Mouse (Mus musculus) gastrocnemius, adult 18-20 months (tissue): ENCODE measurements around the gene Vmn1r214. TPM values are rescaled to one million over a fixed set of nuclear protein-coding genes. Genes with fewer than 3 reads are reported as not detected.

Source experiments
- DNase-seq: peaks from one replicate; pipeline ENCODE4 v3.0.0; 2021; ENCODE audit warnings: low spot score
- long read RNA-seq, 2 experiments: library from polyadenylated mRNA; stranded (forward); transcript quantifications; one replicate each; pipeline ENCODE4 v2.0.0; 2021
- total RNA-seq, 2 experiments: library from RNA; stranded (reverse); gene quantifications; 2 replicates each; pipeline ENCODE4 v1.2.3; 2021

Vmn1r214 gene
- not detected for total RNA-seq
- long read RNA-seq, experiment 1 = 0 reads
- long read RNA-seq, experiment 2 = 0 reads

DNA sequence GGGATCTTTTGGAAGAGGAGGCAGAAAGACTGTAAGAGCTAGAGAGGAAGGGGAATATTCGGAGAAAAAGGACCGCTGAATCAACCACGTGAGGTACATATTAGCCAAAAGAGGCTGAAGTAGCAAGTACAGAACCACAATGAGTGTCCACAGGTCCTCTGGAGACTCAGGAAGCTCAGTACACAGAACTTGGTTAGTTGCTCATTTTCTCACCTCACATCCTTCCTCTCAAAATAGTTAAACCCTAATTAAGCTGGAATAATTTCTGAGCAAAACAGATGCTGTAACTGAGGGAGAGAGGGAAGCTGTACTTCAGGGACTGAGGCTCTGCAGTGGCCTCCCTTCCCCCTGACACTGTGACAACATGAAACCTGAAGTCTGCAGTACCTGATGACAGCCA is at the start of gene Vmn1r214:
Vmn1r214 (plus strand) TSS at position 301 of the 400 bp plus-strand sequence.
- no peak for DNase-seq

DNA sequence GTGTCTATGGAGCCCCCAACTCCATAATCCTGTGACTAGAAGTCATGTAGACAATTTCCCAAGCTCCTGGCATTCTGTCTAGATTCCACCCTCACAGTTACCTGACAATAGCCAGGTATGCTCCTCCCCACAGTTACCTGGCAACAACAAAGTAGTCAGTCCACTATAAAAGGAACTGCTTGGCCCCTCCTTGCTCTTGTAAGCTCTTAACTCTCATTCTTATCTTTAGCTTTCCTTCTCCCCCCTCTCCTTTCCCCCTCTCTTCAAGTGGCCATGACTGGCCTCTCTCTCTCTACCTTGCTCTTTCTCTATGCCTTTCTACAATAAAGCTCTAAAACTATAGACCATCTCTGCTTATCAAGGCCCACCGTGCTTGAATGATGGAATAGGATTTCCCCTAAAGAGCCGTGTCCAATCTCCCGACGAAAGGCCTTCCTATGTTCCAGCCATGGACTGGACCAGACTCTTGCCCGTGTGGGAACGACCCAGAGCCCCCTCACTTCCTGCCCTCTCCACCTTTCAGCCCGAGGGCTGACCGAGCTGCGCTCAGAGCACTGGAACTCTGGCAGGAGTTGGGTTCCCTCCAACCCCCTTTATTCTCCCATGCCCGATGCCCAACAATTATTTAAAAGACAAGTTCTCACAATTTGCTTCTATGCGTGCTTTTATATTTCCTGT is 39.9 kb upstream of the Vmn1r214 start:
- DNase-seq = no peak

DNA sequence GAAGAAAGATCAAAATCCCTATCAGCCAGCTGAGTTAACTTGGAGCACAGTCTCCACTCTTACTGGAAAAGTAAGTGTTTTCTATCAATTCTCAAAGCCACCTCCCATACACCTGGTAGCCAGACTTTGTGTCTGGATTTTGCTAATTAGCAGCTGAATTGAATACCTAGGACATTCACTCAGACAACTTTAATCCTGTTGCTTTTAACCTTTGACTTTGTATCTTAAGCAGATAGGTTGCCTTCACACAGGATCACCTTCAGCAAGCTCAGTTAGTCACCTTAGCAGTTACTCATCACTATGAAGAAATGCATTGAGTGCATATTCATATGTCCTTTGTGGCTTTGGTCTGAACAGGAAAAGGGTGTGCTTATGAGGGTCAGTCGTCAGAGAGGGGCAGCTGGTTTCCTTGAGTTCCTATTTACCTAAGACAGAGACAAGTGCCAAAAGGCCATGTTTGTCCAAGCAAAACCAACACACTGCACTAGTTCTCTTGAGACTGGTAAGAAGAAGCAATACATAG is 38.0 kb upstream of the Vmn1r214 start:
- no peak for DNase-seq

DNA sequence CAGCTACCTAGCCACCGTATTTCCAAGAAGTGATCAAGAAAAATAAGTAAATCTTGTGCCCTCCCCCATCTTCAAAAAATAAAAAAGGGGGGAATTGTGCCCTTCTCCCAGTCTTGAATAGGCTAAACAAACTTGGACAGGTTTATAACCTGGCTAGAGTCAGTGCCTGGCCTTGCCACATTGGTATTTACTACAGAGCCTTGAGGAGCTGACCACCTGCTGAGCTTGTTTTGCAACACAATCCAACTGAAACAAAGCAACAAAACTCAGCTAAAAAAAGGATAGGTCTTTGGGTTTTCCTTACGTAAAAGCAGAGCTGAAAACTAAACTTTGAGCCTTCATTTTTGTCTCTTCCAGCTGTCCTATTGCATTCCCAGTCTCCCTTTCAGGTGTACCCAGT is 37.5 kb upstream of the Vmn1r214 start:
- DNase-seq = no peak

DNA sequence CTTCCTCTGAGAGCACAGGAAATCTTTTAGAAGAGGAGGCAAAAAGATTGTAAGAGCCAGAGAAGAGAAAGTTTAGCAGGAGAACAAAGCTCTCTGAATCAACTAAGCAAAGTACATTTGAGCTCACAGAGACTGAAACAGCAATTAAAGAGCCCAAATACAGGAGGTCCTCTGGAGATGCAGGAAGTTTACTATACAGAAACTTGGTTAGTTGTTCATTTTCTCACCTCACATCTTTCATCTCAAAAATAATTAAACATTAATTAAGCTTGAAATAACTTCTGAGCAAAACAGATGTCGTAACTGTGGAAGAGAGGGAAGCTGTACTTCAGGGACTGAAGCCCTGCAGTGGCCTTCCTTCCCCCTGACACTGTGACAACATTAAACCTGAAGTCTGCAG is 22.9 kb upstream of the Vmn1r214 start, which contains the start of gene Vmn1r213:
Vmn1r213 (plus strand) TSS at position 301 of the 400 bp plus-strand sequence.
- DNase-seq = no peak

DNA sequence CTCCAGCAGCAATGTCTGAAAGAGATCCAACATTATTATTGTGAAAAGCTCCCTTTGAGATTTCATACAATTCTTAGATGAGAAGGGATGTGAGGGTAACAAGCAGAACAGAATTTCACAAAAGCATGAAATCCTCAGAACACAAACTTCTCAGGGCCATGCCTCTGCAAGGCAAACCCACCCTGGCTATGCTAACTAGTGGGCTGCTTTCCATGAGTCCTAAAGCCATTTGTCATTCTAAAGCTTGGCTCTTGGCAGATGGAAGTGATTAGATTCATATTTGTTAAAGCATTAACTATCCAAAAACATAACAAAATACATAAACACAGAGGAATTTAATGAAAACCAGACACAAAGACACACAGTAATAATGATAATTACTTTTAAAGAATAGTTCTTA is 12.1 kb upstream of the Vmn1r214 start:
- DNase-seq = no peak

DNA sequence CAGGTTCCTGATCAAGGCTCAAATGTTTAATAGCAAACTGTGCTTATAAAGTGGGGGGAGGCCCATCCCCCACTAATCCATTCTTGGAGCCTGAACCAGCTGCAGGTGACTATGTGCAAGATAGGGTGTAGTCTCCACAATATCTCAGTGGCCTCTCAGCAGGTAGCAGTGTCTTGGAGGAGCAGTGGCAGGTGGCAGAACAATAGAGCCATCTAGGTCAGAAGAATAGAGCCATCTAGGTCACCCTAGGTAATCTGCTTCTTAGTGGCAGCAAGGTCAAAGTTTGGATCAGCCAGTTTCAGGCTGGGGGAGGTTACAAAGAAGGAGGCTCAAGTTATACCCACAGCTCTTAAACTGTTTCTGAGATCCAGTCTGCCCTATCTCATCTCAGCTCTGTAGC is 5.4 kb upstream of the Vmn1r214 start:
- no peak for DNase-seq

DNA sequence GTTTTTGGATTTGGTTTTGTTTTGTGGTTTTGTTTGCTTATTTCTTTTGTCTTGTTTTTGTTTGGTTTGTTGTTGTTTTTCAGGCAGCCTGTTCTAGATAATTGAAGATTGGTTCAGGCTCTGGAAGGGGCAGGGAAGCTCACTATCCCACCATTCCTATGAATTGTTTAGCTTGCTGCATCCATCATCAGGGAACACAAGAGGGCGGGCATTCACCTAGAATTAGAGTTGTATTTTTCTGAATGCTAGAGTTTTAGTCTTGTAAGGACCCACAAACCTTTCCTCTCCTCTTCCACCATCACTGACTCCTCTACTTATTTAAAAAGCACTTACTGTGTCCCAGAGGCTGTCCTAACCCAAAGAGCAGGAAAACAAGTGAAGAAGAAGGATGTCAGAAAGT is 27.6 kb downstream of the Vmn1r214 start:
- DNase-seq = no peak

DNA sequence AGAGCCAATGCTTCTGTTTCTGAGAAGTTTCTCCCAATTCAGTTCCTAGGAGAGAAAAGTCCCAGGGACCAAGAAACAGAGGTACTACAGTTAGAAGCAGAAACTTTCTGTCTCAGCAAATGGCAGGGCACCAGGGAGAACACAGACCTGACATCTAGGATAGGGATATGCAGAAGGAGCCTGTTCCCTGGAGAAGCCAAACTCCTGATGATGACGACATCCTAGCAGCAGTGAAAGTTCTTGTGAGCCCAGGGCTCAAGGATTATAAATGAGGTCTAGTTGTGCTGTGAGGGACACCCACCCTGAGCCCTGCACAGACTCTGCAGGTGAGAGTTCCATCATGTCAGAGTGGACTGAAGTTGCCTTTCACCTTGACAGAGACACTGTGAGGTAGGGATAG is 37.5 kb downstream of the Vmn1r214 start, which contains the start of gene Vmn1r215:
Vmn1r215 (plus strand) TSS at position 301 of the 400 bp plus-strand sequence.
- DNase-seq = no peak

DNA sequence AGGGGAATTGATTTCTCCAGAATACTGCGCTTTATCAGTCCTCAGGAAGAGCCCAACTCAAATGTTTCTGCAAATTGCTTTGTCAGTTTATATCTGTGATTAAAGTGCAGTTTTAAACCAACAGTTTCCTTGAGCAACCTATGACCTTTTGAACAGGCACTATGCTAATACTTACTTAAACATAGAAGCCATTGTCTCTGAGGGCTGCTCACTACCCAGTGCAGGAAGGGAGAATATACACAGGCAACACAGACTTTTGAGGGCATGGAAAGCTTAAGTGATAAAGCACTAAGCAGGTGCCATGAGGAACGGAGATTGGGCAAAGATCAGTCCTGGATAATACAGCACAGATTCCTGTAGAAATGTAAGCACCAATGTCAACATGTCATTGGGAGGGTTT is 39.1 kb downstream of the Vmn1r214 start:
- no peak for DNase-seq

Other genes starting within 250 kb of the Vmn1r214 start
- not detected for gene Vmn1r209, start 220.7 kb upstream of the Vmn1r214 start, total RNA-seq
- not detected for gene Vmn1r210, start 199.1 kb upstream of the Vmn1r214 start, total RNA-seq
- not detected for gene Vmn1r211, start 172.9 kb upstream of the Vmn1r214 start, total RNA-seq
- gene Vmn1r212, start 146.2 kb upstream of the Vmn1r214 start, total RNA-seq = not detected
- gene Vmn1r213, start 22.8 kb upstream of the Vmn1r214 start, total RNA-seq = not detected
- not detected for gene Vmn1r215, start 37.6 kb downstream of the Vmn1r214 start, total RNA-seq
- gene Vmn1r217, start 87.8 kb downstream of the Vmn1r214 start, total RNA-seq = not detected
- not detected for gene Vmn1r218, start 102.7 kb downstream of the Vmn1r214 start, total RNA-seq
- not detected for gene Vmn1r219, start 128.9 kb downstream of the Vmn1r214 start, total RNA-seq
- gene Vmn1r220, start 157.6 kb downstream of the Vmn1r214 start, total RNA-seq = not detected
- gene Vmn1r221, start 183.7 kb downstream of the Vmn1r214 start, total RNA-seq = not detected
- gene Vmn1r222, start 205.5 kb downstream of the Vmn1r214 start, total RNA-seq = not detected
- gene Vmn1r223, start 216.7 kb downstream of the Vmn1r214 start, total RNA-seq = not detected